Mouse (Mus musculus) forebrain, postnatal 0 days (tissue): Measurements from ENCODE around the gene Gsdma3. TPM values are rescaled to one million over a fixed set of nuclear protein-coding genes. Genes with fewer than 3 reads are reported as not detected.

Experiments
- ATAC-seq: fragments of 200-750 bp; cut with Nextera tagmentation; 2 replicates; pipeline ENCODE4 v1.8.0; 2017; ENCODE audit warnings: mild to moderate bottlenecking, moderate library complexity
- DNase-seq: peaks from one replicate; pipeline ENCODE4 v3.0.0-alpha.2; 2015
- H3K27ac ChIP-seq: fragments of 300-500 bp; sonication (generic); 2 replicates; pipeline ENCODE4 v1.5.1; 2014; ENCODE audit warnings: low read depth, mild to moderate bottlenecking, antibody characterized with exemption, low read length, moderate library complexity, mixed read lengths
- H3K27me3 ChIP-seq: fragments of 300-500 bp; sonication (generic); 2 replicates; pipeline ENCODE4 v1.6.1; 2014; ENCODE audit warnings: mild to moderate bottlenecking, low read length, mixed read lengths; ENCODE audit not compliant: insufficient read depth
- H3K36me3 ChIP-seq: fragments of 300-500 bp; sonication (generic); 2 replicates; pipeline ENCODE4 v1.6.1; 2014; ENCODE audit warnings: mild to moderate bottlenecking, moderate library complexity; ENCODE audit not compliant: insufficient read depth
- H3K4me1 ChIP-seq: fragments of 300-500 bp; sonication (generic); 2 replicates; pipeline ENCODE4 v1.6.1; 2014; ENCODE audit warnings: antibody characterized with exemption; ENCODE audit not compliant: insufficient read depth
- H3K4me2 ChIP-seq: fragments of 300-500 bp; sonication (generic); 2 replicates; pipeline ENCODE4 v1.6.1; 2014; ENCODE audit warnings: low read depth, mild to moderate bottlenecking, moderate library complexity
- H3K4me3 ChIP-seq: fragments of 300-500 bp; sonication (generic); 2 replicates; pipeline ENCODE4 v1.5.1; 2014; ENCODE audit warnings: low read depth, low read length, mixed read lengths
- H3K9ac ChIP-seq: fragments of 300-500 bp; sonication (generic); 2 replicates; pipeline ENCODE4 v1.6.1; 2014; ENCODE audit warnings: mild to moderate bottlenecking
- H3K9me3 ChIP-seq: fragments of 300-500 bp; sonication (generic); 2 replicates; pipeline ENCODE4 v1.6.1; 2016; ENCODE audit warnings: low read length
- CTCF ChIP-seq: sonication (generic); IDR thresholded peaks from 2 replicates; pipeline ENCODE4 v1.5.1; 2016; ENCODE audit warnings: antibody characterized with exemption, control low read depth, low read depth
- WGBS: fragments of 180-500 bp; shearing (Covaris S2); extraction: QIAGEN DNeasy Blood & Tissue Kit; methylation state at CpG from one replicate; pipeline ENCODE4 v1.1.7; 2014; 5-methylcytosine and 5-hydroxymethylcytosine counted together
- polyA plus RNA-seq: library from polyadenylated mRNA; unstranded; fragments of >200 nt; fragmentation: Nextera tagmentation; extraction: Ambion mirVana; gene quantifications from 2 replicates; pipeline ENCODE4 v1.2.1, GENCODE M21; 2015
- total RNA-seq: library from RNA; depleted of rRNA; stranded (reverse); fragments of >200 nt; gene quantifications from 2 replicates; pipeline ENCODE4 v1.2.3, GENCODE M21; 2014; rRNA removed

Gene Gsdma3
- total and polyA plus RNA-seq, 2 experiments from 2014 or later = not detected

DNA sequence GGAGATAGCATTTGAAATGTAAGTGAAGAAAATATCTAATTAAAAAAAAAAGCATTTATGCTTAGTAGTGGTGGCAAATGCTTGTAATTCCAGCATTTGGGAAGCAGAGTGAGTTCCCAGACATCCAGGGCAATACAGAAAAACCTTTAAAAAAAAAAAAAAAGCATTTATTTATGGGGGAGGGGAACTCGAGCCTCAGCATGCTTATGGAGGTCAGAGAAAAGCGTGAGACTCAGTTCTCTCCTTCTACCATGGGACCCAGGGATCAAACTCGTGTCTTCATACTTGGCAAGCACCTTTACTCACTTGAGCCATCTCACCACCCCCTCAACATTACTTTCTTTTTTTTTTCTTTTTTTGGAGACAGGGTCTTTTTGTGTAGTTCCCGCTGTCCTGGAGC is 55.0 kb downstream of the Gsdma3 start:
- Histone ChIP-seq H3K27me3 (no peaks in the 10 kb centered on the region), H3K4me3 (no peak overlapping the region), H3K4me2 (no peak overlapping the region), H3K4me1 (peaks cover 7% of the 10 kb centered on the region; the same call in 1 of the 2 replicates), H3K27ac (no peak overlapping the region), H3K9ac (no peak overlapping the region), H3K36me3 (peaks cover 10% of the 10 kb centered on the region), H3K9me3 (no peaks in the 10 kb centered on the region)
- WGBS = 84% methylated on average over 4 of the region's 4 CpGs
- DNase-seq (no peak), ATAC-seq (no peak)
- no peak for TF ChIP-seq CTCF

DNA sequence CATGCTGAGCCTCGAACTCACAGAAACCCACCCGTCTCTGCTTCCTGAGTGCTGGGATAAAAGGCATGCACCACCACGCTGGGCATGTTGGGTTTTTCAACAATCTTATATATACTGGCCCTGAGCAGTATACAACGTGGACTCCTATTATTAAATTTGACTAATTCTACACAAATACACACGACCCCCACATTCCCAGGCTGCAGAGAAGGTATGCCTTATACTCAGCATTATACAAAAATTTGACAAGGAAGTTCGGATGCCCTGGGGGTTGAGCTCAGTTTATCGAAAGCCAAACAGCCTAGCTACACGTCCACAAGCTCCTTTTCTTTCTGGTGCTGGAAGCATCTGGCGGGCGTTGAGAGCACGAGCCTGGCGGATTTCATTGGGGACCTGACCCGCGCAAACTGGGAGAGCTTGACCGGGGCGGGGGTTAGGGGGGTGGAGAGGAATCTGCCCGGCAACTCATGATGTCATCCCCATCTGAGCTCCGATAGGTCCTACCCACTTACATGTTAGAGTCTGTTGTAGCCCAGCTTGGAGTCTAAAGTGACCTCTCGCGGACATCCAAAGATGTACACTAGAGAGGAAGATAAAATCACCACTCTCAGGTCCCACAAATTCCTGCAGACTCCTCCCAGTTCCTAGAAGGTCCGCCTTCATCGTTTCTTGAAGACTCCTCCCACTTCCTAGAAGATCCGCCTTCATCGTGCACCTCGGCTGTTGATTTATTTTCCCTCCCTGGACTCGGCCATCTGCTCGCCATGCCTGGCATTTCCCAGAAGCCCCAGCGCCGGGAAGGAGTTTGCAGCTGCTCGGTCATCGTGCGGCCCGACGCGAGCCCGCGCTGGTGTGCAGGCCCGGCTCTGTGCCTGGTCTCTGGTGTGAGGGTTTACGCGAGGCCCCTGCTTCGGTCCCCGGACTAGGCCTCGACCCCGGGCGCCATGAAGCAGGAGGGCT is 55.9 kb downstream of the Gsdma3 start, which contains the start of gene Psmd3:
Gene Psmd3 (plus strand): TSS at position 769 of the 960 bp plus-strand sequence.
- peak within 1 kb of the TSS; percentile 82 for H3K4me2 ChIP-seq
- no peaks in the 10 kb centered on the region for H3K27me3 ChIP-seq
- H3K4me1 ChIP-seq = peaks cover 7% of the 10 kb centered on the region; the same call in 1 of the 2 replicates
- DNase-seq = peak; percentile 97
- peak; percentile 54 for TF ChIP-seq CTCF
- peak within 1 kb of the TSS; percentile 84 for H3K27ac ChIP-seq
- peak within 1 kb of the TSS; percentile 98 for H3K4me3 ChIP-seq
- H3K9me3 ChIP-seq = no peaks in the 10 kb centered on the region
- H3K36me3 ChIP-seq = peaks cover 18% of the 10 kb centered on the region
- 4% methylated on average over 45 of the region's 45 CpGs for WGBS
- peak within 1 kb of the TSS; percentile 99 for H3K9ac ChIP-seq
- peak; percentile 96 for ATAC-seq

DNA sequence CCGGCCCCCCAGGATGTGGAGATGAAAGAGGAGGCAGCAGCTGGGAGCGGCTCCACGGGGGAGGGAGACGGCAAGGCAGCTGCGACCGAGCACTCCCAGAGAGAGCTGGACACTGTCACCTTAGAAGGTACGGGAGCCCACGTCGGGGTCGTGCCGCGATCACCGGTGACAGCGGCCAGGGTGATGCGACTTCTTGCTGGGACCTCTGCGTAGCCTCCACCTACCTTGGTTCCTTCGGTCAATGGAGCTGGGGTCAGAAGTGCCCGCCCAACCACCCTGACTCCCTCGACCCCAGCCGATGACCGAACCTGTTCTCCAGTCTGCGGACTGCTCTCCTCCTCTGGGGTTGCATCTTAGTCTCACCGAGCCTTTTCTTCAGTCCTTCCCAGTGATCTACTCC is 56.7 kb downstream of the Gsdma3 start:
- H3K4me1 ChIP-seq = peaks cover 7% of the 10 kb centered on the region; the same call in 1 of the 2 replicates
- ATAC-seq = no peak; the same call in 1 of the 2 replicates
- H3K27me3 ChIP-seq = no peaks in the 10 kb centered on the region
- peak overlapping the region; percentile 99 for H3K9ac ChIP-seq
- H3K36me3 ChIP-seq = peaks cover 25% of the 10 kb centered on the region
- no peaks in the 10 kb centered on the region for H3K9me3 ChIP-seq
- WGBS = 0% methylated on average over 23 of the region's 23 CpGs
- H3K27ac ChIP-seq = peak overlapping the region; percentile 84
- no peak for DNase-seq
- no peak for TF ChIP-seq CTCF
- peak overlapping the region; percentile 82 for H3K4me2 ChIP-seq
- peak overlapping the region; percentile 98 for H3K4me3 ChIP-seq

DNA sequence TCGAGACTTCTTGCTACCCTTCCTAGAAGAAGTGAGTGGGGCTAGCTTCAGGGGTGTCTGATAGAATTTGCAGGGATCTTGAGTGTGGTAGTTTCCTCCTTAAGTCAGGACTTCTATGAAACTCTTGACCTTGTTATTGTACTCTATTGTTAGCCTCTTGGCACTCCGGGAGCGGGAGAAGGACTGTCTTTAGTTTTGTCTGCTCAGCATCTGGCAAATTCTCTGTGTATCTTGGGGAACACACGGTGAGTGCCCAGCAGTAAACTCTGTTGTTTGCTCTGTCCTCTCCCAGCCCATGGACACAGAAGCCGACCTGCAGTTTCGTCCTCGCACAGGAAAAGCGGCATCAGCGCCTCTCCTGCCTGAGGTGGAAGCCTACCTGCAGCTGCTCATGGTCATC is 59.5 kb downstream of the Gsdma3 start:
- Histone ChIP-seq H3K4me1 (peaks cover 7% of the 10 kb centered on the region; the same call in 1 of the 2 replicates), H3K9me3 (no peaks in the 10 kb centered on the region), H3K27ac (no peak overlapping the region), H3K36me3 (peaks cover 48% of the 10 kb centered on the region), H3K4me2 (no peak overlapping the region), H3K9ac (no peak overlapping the region), H3K4me3 (no peak overlapping the region), H3K27me3 (no peaks in the 10 kb centered on the region)
- no peak for TF ChIP-seq CTCF
- ATAC-seq = no peak
- DNase-seq = no peak
- 92% methylated on average over 9 of the region's 9 CpGs for WGBS

DNA sequence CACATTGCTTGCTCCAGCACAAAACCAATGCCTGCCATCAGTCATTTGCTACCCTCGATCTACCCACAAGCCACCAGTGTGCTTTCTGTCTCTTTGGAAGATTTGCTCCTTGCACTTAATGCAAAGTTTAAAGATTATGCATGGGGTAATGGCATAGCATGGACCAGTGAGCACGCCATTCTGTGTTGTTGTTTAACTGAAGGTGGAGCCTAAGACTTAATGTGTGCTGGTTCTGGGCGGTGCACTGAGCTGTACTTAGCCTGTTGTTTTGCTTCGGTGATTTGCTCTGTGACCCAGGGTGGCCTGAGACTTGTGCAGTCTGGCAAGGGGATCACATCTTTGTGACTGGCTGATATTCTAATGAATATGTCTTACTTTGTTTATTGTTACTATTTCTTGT is 60.8 kb downstream of the Gsdma3 start:
- Histone ChIP-seq H3K4me3 (no peak overlapping the region), H3K9ac (no peak overlapping the region), H3K27me3 (no peaks in the 10 kb centered on the region), H3K4me2 (no peak overlapping the region), H3K27ac (no peak overlapping the region), H3K36me3 (peaks cover 62% of the 10 kb centered on the region), H3K4me1 (peaks cover 7% of the 10 kb centered on the region; the same call in 1 of the 2 replicates), H3K9me3 (no peaks in the 10 kb centered on the region)
- ATAC-seq (no peak), DNase-seq (no peak)
- 84% methylated on average over 4 of the region's 4 CpGs for whole genome bisulfite sequencing
- TF ChIP-seq CTCF = no peak

Other genes with a start within 250 kb of the Gsdma3 start
- gene Tcap, start 242.5 kb upstream of the Gsdma3 start, total RNA-seq = 0.23 TPM in 1 of 2 replicates, not detected in the other
- gene Tcap, start 242.5 kb upstream of the Gsdma3 start, polyA plus RNA-seq = not detected in 2 replicates
- gene Pnmt, start 239.9 kb upstream of the Gsdma3 start, total RNA-seq = 1.0 and 1.8 TPM in 2 replicates
- gene Pnmt, start 239.9 kb upstream of the Gsdma3 start, polyA plus RNA-seq = 1.7 and 3.5 TPM in 2 replicates
- gene Pgap3, start 225.9 kb upstream of the Gsdma3 start, total RNA-seq = 10.9 and 11.0 TPM in 2 replicates
- 7.1 and 7.6 TPM in 2 replicates for gene Pgap3, start 225.9 kb upstream of the Gsdma3 start, polyA plus RNA-seq
- 3.8 and 4.9 TPM in 2 replicates for gene Erbb2, start 213.9 kb upstream of the Gsdma3 start, total RNA-seq
- gene Erbb2, start 213.9 kb upstream of the Gsdma3 start, polyA plus RNA-seq = 2.4 and 3.7 TPM in 2 replicates
- 73.1 and 105 TPM in 2 replicates for gene Mien1, start 187.4 kb upstream of the Gsdma3 start, total RNA-seq
- 272 and 326 TPM in 2 replicates for gene Mien1, start 187.4 kb upstream of the Gsdma3 start, polyA plus RNA-seq
- gene Grb7, start 180.0 kb upstream of the Gsdma3 start, total RNA-seq = 1.2 and 2.1 TPM in 2 replicates
- gene Grb7, start 180.0 kb upstream of the Gsdma3 start, polyA plus RNA-seq = 0.88 and 1.3 TPM in 2 replicates
- 0.14 and 0.15 TPM in 2 replicates for gene Ikzf3, start 80.3 kb upstream of the Gsdma3 start, total RNA-seq
- 0.21 and 0.23 TPM in 2 replicates for gene Ikzf3, start 80.3 kb upstream of the Gsdma3 start, polyA plus RNA-seq
- gene Zpbp2, start 75.3 kb upstream of the Gsdma3 start, total RNA-seq = not detected in 2 replicates
- gene Zpbp2, start 75.3 kb upstream of the Gsdma3 start, polyA plus RNA-seq = not detected in 2 replicates
- 99.8 and 115 TPM in 2 replicates for gene Ormdl3, start 39.0 kb upstream of the Gsdma3 start, total RNA-seq
- 114 and 119 TPM in 2 replicates for gene Ormdl3, start 39.0 kb upstream of the Gsdma3 start, polyA plus RNA-seq
- not detected in 2 replicates for gene Lrrc3c, start 28.1 kb upstream of the Gsdma3 start, total RNA-seq
- gene Lrrc3c, start 28.1 kb upstream of the Gsdma3 start, polyA plus RNA-seq = not detected in 2 replicates
- 0.29 TPM in 1 of 2 replicates, not detected in the other for gene Gm12355, start 699 bp upstream of the Gsdma3 start, total RNA-seq
- gene Gm12355, start 699 bp upstream of the Gsdma3 start, polyA plus RNA-seq = 0.68 and 0.98 TPM in 2 replicates
- gene Gsdma2, start 20.4 kb downstream of the Gsdma3 start, total RNA-seq = not detected in 2 replicates
- 0.11 TPM in 1 of 2 replicates, not detected in the other for gene Gsdma2, start 20.4 kb downstream of the Gsdma3 start, polyA plus RNA-seq
- not detected in 2 replicates for gene Gsdma, start 38.0 kb downstream of the Gsdma3 start, total RNA-seq
- 0.15 TPM in 1 of 2 replicates, not detected in the other for gene Gsdma, start 38.0 kb downstream of the Gsdma3 start, polyA plus RNA-seq
- 83.8 and 113 TPM in 2 replicates for gene Psmd3, start 56.2 kb downstream of the Gsdma3 start, total RNA-seq
- gene Psmd3, start 56.2 kb downstream of the Gsdma3 start, polyA plus RNA-seq = 183 and 202 TPM in 2 replicates
- gene Csf3, start 74.9 kb downstream of the Gsdma3 start, total RNA-seq = not detected in 2 replicates
- not detected in 2 replicates for gene Csf3, start 74.9 kb downstream of the Gsdma3 start, polyA plus RNA-seq
- gene Med24, start 103.1 kb downstream of the Gsdma3 start, total RNA-seq = 54.0 and 66.5 TPM in 2 replicates
- 46.4 and 49.3 TPM in 2 replicates for gene Med24, start 103.1 kb downstream of the Gsdma3 start, polyA plus RNA-seq
- 1,003 and 1,159 TPM in 2 replicates for gene Thra, start 114.3 kb downstream of the Gsdma3 start, total RNA-seq
- gene Thra, start 114.3 kb downstream of the Gsdma3 start, polyA plus RNA-seq = 223 and 233 TPM in 2 replicates
- gene Nr1d1, start 149.0 kb downstream of the Gsdma3 start, total RNA-seq = 4.5 and 6.7 TPM in 2 replicates
- 10.8 and 11.4 TPM in 2 replicates for gene Nr1d1, start 149.0 kb downstream of the Gsdma3 start, polyA plus RNA-seq
- 87.2 and 94.6 TPM in 2 replicates for gene Msl1, start 169.2 kb downstream of the Gsdma3 start, total RNA-seq
- gene Msl1, start 169.2 kb downstream of the Gsdma3 start, polyA plus RNA-seq = 16.3 and 24.1 TPM in 2 replicates
- 22.5 and 27.2 TPM in 2 replicates for gene Casc3, start 178.5 kb downstream of the Gsdma3 start, total RNA-seq
- 29.5 and 37.4 TPM in 2 replicates for gene Casc3, start 178.5 kb downstream of the Gsdma3 start, polyA plus RNA-seq
- 28.7 TPM in 2 replicates for gene Rapgefl1, start 210.4 kb downstream of the Gsdma3 start, total RNA-seq
- gene Rapgefl1, start 210.4 kb downstream of the Gsdma3 start, polyA plus RNA-seq = 5.6 and 9.8 TPM in 2 replicates
- 7.1 and 8.2 TPM in 2 replicates for gene Wipf2, start 237.3 kb downstream of the Gsdma3 start, total RNA-seq
- 1.6 and 3.0 TPM in 2 replicates for gene Wipf2, start 237.3 kb downstream of the Gsdma3 start, polyA plus RNA-seq